Mouse (Mus musculus) gastrocnemius, postnatal 14 days (tissue): ENCODE results near the gene Aldh4a1. TPM values are rescaled to one million over a fixed set of nuclear protein-coding genes. Genes with fewer than 3 reads are reported as not detected.
A peak's percentile ranks its signal among the peaks of the same experiment; 100 is the strongest.

ENCODE experiments used
- DNase-seq: peaks from one replicate; pipeline ENCODE4 v3.0.0; 2021; ENCODE audit warnings: mixed read lengths
- intact Hi-C: fragments of 180-260 bp; cut with DNase I; formaldehyde crosslinking; loops from one replicate; pipeline ENCODE4 v1.15.1; 2025; ENCODE audit warnings: low total_unique reads
- long read RNA-seq, 2 experiments: library from polyadenylated mRNA; stranded (forward); transcript quantifications; one replicate each; pipeline ENCODE4 v2.0.0; 2021
- total RNA-seq, 2 experiments: library from RNA; stranded (reverse); gene quantifications; 2 replicates each; pipeline ENCODE4 v1.2.3; 2021

The Aldh4a1 gene
- total RNA-seq, result 10 to 100 TPM; 45.0 to 47.7 TPM
- long read RNA-seq, experiment 1, transcript Aldh4a1-201 (15 exons, 3,382 nt), result major isoform, 45 of 62 reads
- long read RNA-seq, experiment 1, partial matches to known transcripts, result 6 of 62 reads
- long read RNA-seq, experiment 1, other reads (novel, unspliced or antisense), result 11 of 62 reads
- long read RNA-seq, experiment 2, transcript Aldh4a1-201 (15 exons, 3,382 nt), result major isoform, 57 of 78 reads
- long read RNA-seq, experiment 2, partial matches to known transcripts, result 18 of 78 reads
- long read RNA-seq, experiment 2, other reads (novel, unspliced or antisense), result 3 of 78 reads

GRCm38 (mm10) chr4:139622373-139623282 is at the start of gene Aldh4a1:
TSS of gene Aldh4a1 (plus strand) at chr4:139622866.
- peak; percentile 88 for DNase-seq
- intact Hi-C loops, result no loop called here

- DNase-seq, result no peak
- intact Hi-C loops, result loop anchor here (5.0 kb wide), 1 partner anchor 101 kb away; no protein-coding TSS in a partner anchor
These were observed 49.6 kb upstream of the Aldh4a1 start for GRCm38 (mm10) chr4:139572928-139573512.

GRCm38 (mm10) chr4:139574156-139574798 is 48.4 kb upstream of the Aldh4a1 start:
- intact Hi-C loops, result loop anchor here (5.0 kb wide), 1 partner anchor 102 kb away; no protein-coding TSS in a partner anchor
- DNase-seq, result peak; percentile 100

- DNase-seq, result peak; percentile 49
- intact Hi-C loops, result loop anchor here (5.0 kb wide), 1 partner anchor 103 kb away; no protein-coding TSS in a partner anchor
These were observed 47.6 kb upstream of the Aldh4a1 start for GRCm38 (mm10) chr4:139574799-139575672.

- no peak for DNase-seq
- intact Hi-C loops, result no loop called here
These were observed 47.0 kb upstream of the Aldh4a1 start for GRCm38 (mm10) chr4:139575673-139576003.

GRCm38 (mm10) chr4:139576251-139576880 is 46.3 kb upstream of the Aldh4a1 start:
- intact Hi-C loops, result no loop called here
- no peak for DNase-seq

- intact Hi-C loops, result no loop called here
- no peak for DNase-seq
These were observed 45.7 kb upstream of the Aldh4a1 start for GRCm38 (mm10) chr4:139577006-139577405.

GRCm38 (mm10) chr4:139578389-139578788 is 44.3 kb upstream of the Aldh4a1 start:
- DNase-seq, result no peak

GRCm38 (mm10) chr4:139579003-139579402 is 43.7 kb upstream of the Aldh4a1 start:
- intact Hi-C loops, result no loop called here
- DNase-seq, result no peak

More at GRCm38 (mm10) chr4:139578389-139578788, 44.3 kb upstream of the Aldh4a1 start:
- intact Hi-C loops, result no loop called here

- intact Hi-C loops, result no loop called here
- DNase-seq, result no peak
These were observed 43.2 kb upstream of the Aldh4a1 start for GRCm38 (mm10) chr4:139579466-139579865.

GRCm38 (mm10) chr4:139580663-139581336 is 41.9 kb upstream of the Aldh4a1 start:
- DNase-seq, result peak; percentile 62
- intact Hi-C loops, result no loop called here

GRCm38 (mm10) chr4:139581427-139582051 is 41.1 kb upstream of the Aldh4a1 start:
- intact Hi-C loops, result no loop called here
- DNase-seq, result no peak

GRCm38 (mm10) chr4:139582346-139582745 is 40.3 kb upstream of the Aldh4a1 start:
- DNase-seq, result no peak

GRCm38 (mm10) chr4:139582903-139583302 is 39.8 kb upstream of the Aldh4a1 start:
- intact Hi-C loops, result no loop called here
- no peak for DNase-seq

More at GRCm38 (mm10) chr4:139582346-139582745, 40.3 kb upstream of the Aldh4a1 start:
- intact Hi-C loops, result no loop called here

GRCm38 (mm10) chr4:139583629-139584245 is 38.9 kb upstream of the Aldh4a1 start:
- DNase-seq, result no peak
- intact Hi-C loops, result no loop called here

- intact Hi-C loops, result no loop called here
- no peak for DNase-seq
These were observed 38.0 kb upstream of the Aldh4a1 start for GRCm38 (mm10) chr4:139584704-139585103.

GRCm38 (mm10) chr4:139585713-139586112 is 37.0 kb upstream of the Aldh4a1 start:
- DNase-seq, result no peak
- intact Hi-C loops, result no loop called here
